Mouse (Mus musculus) kidney, embryonic 16.5 days (tissue): ENCODE measurements around the gene Hat1. TPM values are rescaled to one million over a fixed set of nuclear protein-coding genes. Genes with fewer than 3 reads are reported as not detected.

ENCODE experiments used
- ATAC-seq: fragments of 200-750 bp; cut with Nextera tagmentation; 2 replicates; pipeline ENCODE4 v1.8.0; 2017; ENCODE audit warnings: moderate TSS enrichment; ENCODE audit not compliant: low FRiP score, low TSS enrichment
- H3K27ac ChIP-seq: fragments of 300-500 bp; sonication (generic); 2 replicates; pipeline ENCODE4 v1.5.1; 2014; ENCODE audit warnings: low read length
- H3K27me3 ChIP-seq: fragments of 300-500 bp; sonication (generic); 2 replicates; pipeline ENCODE4 v1.6.1; 2014; ENCODE audit warnings: low read length, control low read depth, mixed read lengths; ENCODE audit not compliant: insufficient read depth
- H3K36me3 ChIP-seq: fragments of 300-500 bp; sonication (generic); 2 replicates; pipeline ENCODE4 v1.6.1; 2014; ENCODE audit warnings: low read length, control low read depth, mixed read lengths; ENCODE audit not compliant: insufficient read depth
- H3K4me1 ChIP-seq: fragments of 300-500 bp; sonication (generic); 2 replicates; pipeline ENCODE4 v1.6.1; 2014; ENCODE audit warnings: low read length, control low read depth, mixed read lengths; ENCODE audit not compliant: insufficient read depth
- H3K4me2 ChIP-seq: fragments of 300-500 bp; sonication (generic); replicated peaks from 2 replicates; pipeline ENCODE4 v1.6.1; 2014; ENCODE audit warnings: low read depth, low read length
- H3K4me3 ChIP-seq: fragments of 300-500 bp; sonication (generic); 2 replicates; pipeline ENCODE4 v1.5.1; 2014; ENCODE audit warnings: mild to moderate bottlenecking, low read length
- H3K9ac ChIP-seq: fragments of 300-500 bp; sonication (generic); replicated peaks from 2 replicates; pipeline ENCODE4 v1.6.1; 2014; ENCODE audit warnings: low read length
- H3K9me3 ChIP-seq: fragments of 300-500 bp; sonication (generic); 2 replicates; pipeline ENCODE4 v1.6.1; 2016; ENCODE audit warnings: low read length, control low read depth
- WGBS: fragments of 180-500 bp; shearing (Covaris S2); extraction: QIAGEN DNeasy Blood & Tissue Kit; methylation state at CpG from one replicate; pipeline ENCODE4 v1.1.7; 2014; 5-methylcytosine and 5-hydroxymethylcytosine counted together
- polyA plus RNA-seq: library from polyadenylated mRNA; unstranded; fragments of >200 nt; fragmentation: Nextera tagmentation; extraction: Ambion mirVana; gene quantifications from 2 replicates; pipeline ENCODE4 v1.2.1, GENCODE M21; 2015

The Hat1 gene
- polyA plus RNA-seq, 1 experiment from 2014 or later: 129 TPM

DNA sequence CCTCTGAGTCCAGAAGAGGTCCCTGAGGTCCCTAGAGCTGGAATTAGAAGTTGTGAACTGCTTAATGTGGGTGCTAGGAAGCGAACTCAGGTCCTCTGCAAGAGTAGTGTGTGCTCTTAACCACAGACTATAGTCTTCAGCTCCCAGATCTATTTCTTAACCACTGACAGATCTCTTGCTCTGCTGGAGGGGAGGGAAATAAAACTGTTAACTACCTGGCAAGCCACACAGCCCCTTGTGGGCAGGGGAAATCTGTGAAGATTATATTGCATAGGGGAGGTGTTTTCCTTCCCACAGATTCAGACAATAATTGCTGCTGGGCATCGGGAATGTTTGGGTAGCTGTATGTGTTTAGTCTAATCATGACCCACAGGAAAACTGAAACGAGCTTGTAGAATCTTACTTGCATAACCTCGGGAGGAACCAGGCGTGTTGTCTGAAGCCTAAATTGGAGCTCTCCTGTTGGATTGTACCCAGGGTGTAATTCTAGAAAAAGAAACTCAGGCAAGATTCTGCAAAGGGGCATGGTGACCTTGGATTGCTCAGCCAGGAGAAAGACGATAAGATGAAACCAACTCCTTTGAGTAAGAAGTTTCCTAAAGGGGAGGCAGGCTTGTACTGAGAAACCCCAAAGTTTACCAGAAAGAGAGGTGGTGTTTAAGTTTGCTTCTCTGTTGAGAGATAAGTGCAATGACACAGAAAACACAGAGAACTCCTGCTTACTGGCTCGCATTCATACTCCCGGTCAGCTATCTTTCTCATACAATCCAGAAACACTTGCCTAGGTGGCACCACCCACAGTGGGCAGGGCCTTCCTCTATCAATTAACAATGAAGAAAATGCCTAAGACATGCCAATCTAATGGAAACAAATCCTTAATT, 14.2 kb upstream of the Hat1 start:
- Histone ChIP-seq H3K27me3 (no peaks in the 10 kb centered on the region), H3K36me3 (no peaks in the 10 kb centered on the region), H3K9ac (no peak overlapping the region), H3K4me2 (no peak overlapping the region), H3K9me3 (no peaks in the 10 kb centered on the region), H3K4me1 (no peaks in the 10 kb centered on the region), H3K27ac (no peak overlapping the region; the same call in 1 of the 2 replicates), H3K4me3 (no peak overlapping the region)
- ATAC-seq: no peak
- WGBS: 49% methylated on average over 8 of the region's 8 CpGs

DNA sequence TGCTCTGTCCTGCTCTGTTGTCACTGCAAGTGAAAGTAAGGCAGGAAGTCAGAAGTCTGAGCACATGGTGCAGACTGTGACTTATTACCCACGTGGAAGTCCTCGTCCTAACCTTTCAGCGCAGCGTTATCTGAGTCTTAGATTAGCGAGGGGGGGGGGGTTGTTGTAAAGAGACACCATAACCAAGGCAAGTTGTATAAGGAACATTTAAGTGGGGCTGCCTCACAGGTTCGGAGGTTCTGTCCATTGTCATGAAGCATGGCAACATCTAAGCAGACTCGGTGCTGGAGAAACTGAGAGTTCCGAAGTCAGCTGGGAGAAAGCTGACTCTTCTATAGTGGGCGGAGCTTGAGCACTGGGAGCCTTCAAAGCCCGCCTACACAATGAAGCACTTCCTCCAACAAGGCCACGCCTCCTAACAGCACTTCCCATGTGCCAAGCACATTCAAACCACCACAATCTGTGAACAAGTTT, 12.3 kb upstream of the Hat1 start:
- Histone ChIP-seq H3K36me3 (no peaks in the 10 kb centered on the region), H3K4me1 (no peaks in the 10 kb centered on the region), H3K4me3 (no peak overlapping the region), H3K9me3 (no peaks in the 10 kb centered on the region), H3K9ac (no peak overlapping the region), H3K27me3 (no peaks in the 10 kb centered on the region), H3K4me2 (peak overlapping the region; percentile 13; the same call in 1 of the 2 replicates), H3K27ac (no peak overlapping the region)
- no peak; the same call in 1 of the 2 replicates for ATAC-seq
- 43% methylated on average over 11 of the region's 11 CpGs for WGBS

GRCm38 (mm10) chr2:71377426-71377825, 11.3 kb upstream of the Hat1 start:
- Histone ChIP-seq H3K9me3 (no peaks in the 10 kb centered on the region), H3K27me3 (no peaks in the 10 kb centered on the region), H3K4me3 (no peak overlapping the region), H3K36me3 (no peaks in the 10 kb centered on the region), H3K9ac (no peak overlapping the region), H3K4me1 (no peaks in the 10 kb centered on the region), H3K27ac (no peak overlapping the region), H3K4me2 (no peak overlapping the region)
- no peak for ATAC-seq
- WGBS: 87% methylated on average over 5 of the region's 5 CpGs

DNA sequence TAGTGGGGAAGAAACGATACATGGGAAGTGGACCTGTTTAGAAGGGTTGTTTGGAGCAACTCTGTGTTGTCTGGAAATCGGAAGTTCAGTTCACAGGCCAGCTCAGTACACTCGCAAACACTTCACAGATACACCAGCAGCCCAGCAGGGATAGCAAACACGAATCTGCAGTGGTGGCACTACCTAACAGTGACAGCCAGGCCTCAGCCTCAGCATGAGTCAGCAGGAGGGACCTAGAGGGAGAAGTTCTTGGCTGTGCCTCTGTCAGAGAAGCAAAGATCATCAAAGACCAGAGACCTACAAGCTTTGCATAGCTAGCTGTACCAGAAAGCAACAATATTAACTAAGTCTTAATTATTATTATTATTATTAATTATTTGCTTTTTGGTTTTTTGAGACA, 6.8 kb upstream of the Hat1 start:
- no peak overlapping the region for H3K4me2 ChIP-seq
- H3K27ac ChIP-seq: no peak overlapping the region
- no peak overlapping the region for H3K9ac ChIP-seq
- H3K36me3 ChIP-seq: no peaks in the 10 kb centered on the region
- no peaks in the 10 kb centered on the region for H3K9me3 ChIP-seq
- WGBS: 82% methylated on average over 4 of the region's 4 CpGs
- H3K4me1 ChIP-seq: no peaks in the 10 kb centered on the region
- ATAC-seq: no peak
- H3K4me3 ChIP-seq: no peak overlapping the region
- no peaks in the 10 kb centered on the region; the same call in 1 of the 2 replicates for H3K27me3 ChIP-seq

DNA sequence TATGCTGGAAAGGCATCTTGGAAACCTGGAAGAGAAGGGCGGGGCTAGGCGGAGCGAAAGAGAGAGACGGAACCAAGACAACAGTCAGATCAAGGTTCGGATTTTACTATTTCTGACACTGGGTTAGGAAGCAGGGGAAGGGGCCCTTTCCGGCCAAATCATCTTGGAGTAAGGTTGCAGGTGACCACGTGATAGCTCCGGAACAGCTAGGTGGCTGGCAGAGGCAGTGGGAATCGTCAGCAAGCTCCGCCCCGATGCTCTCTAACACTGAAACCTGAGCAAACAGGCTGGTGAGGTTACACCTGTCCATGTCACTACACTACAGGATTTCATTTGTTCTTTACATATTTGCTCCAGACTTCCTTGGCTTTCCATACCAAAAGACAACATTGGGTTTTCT, 4.9 kb upstream of the Hat1 start:
- Histone ChIP-seq H3K4me3 (peak overlapping the region; percentile 5; the same call in 1 of the 2 replicates), H3K4me2 (peak overlapping the region; percentile 11; the same call in 1 of the 2 replicates), H3K27me3 (no peaks in the 10 kb centered on the region; the same call in 1 of the 2 replicates), H3K36me3 (no peaks in the 10 kb centered on the region), H3K4me1 (0 out of 2 replicates have a peak, but pooled peaks cover 3% of the 10 kb centered on the region), H3K9me3 (no peaks in the 10 kb centered on the region), H3K9ac (no peak overlapping the region), H3K27ac (no peak overlapping the region)
- WGBS: 34% methylated on average over 11 of the region's 11 CpGs
- ATAC-seq: no peak

DNA sequence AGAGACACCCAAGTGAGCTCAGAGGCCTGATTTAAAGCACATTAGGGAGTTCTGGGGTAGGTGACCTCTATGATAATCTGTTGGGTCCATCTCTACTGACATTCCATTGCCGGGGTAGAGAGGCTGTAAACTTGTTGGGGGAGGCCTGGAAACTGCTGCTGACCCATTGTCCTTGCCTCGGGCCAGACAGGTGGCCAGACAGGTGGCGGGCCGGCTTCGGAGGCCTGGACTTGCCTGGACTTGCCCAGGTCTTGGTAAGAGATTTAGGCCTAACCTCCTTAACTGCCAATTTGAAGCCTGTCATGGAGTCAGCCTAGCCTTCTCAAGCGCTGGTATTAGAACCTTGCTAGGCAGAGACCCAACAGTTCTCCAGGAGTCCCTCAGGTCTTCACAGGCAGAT, 992 bp upstream of the Hat1 start:
- WGBS: 87% methylated on average over 6 of the region's 6 CpGs
- Histone ChIP-seq H3K27me3 (no peaks in the 10 kb centered on the region; the same call in 1 of the 2 replicates), H3K4me2 (no peak overlapping the region), H3K27ac (no peak overlapping the region), H3K9ac (no peak overlapping the region), H3K9me3 (no peaks in the 10 kb centered on the region), H3K36me3 (0 out of 2 replicates have a peak, but pooled peaks cover 5% of the 10 kb centered on the region), H3K4me1 (peaks cover 12% of the 10 kb centered on the region), H3K4me3 (no peak overlapping the region)
- ATAC-seq: no peak

DNA sequence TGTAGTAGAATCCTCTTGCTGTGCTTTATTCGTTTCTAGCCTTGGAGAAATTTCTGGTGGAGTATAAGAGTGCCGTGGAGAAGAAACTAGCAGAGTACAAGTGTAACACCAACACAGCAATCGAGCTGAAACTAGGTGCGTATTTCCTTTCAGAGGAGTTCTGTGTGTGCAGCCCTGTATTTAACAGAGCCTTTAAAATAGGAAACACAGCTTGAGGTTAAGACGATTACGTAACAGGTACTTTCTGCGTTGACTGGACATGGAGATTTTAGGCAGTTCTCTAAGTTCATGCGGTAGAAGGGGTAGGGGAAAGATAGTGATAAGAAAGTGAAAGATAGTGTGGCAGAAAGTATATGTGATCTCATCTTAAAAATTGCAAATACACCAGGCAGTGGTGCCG, 1.1 kb downstream of the Hat1 start:
- Histone ChIP-seq H3K27me3 (no peaks in the 10 kb centered on the region), H3K9me3 (no peaks in the 10 kb centered on the region), H3K4me2 (peak overlapping the region; percentile 73), H3K27ac (peak overlapping the region; percentile 88; the same call in 1 of the 2 replicates), H3K36me3 (0 out of 2 replicates have a peak, but pooled peaks cover 5% of the 10 kb centered on the region), H3K9ac (peak overlapping the region; percentile 91), H3K4me1 (peaks cover 12% of the 10 kb centered on the region), H3K4me3 (peak overlapping the region; percentile 89)
- WGBS: 58% methylated on average over 9 of the region's 9 CpGs
- ATAC-seq: no peak

DNA sequence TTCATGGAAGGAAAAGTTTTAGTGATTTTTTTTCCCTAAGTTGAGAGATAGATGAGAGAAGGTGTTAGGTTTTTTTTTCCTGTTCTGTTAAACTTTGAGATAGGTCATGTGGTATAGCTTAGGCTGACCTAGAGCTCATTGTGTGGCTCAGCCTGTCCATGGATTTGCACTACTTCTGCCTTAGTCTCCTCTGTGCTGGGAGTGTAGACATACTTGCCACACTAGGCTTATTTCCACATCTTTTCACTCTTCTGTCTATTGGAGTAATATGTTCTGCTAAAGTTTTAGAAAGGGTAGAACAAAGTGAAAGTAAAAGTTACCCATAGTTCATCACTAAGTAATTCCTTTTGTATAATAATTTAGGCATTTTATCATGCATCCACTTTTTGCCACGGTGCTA, 16.9 kb downstream of the Hat1 start:
- ATAC-seq: no peak
- Histone ChIP-seq H3K4me3 (no peak overlapping the region), H3K27me3 (no peaks in the 10 kb centered on the region), H3K9ac (no peak overlapping the region), H3K36me3 (peaks cover 14% of the 10 kb centered on the region), H3K9me3 (no peaks in the 10 kb centered on the region), H3K27ac (no peak overlapping the region), H3K4me2 (no peak overlapping the region), H3K4me1 (no peaks in the 10 kb centered on the region)
- 87% methylated on average over 1 of the region's 1 CpGs for WGBS

DNA sequence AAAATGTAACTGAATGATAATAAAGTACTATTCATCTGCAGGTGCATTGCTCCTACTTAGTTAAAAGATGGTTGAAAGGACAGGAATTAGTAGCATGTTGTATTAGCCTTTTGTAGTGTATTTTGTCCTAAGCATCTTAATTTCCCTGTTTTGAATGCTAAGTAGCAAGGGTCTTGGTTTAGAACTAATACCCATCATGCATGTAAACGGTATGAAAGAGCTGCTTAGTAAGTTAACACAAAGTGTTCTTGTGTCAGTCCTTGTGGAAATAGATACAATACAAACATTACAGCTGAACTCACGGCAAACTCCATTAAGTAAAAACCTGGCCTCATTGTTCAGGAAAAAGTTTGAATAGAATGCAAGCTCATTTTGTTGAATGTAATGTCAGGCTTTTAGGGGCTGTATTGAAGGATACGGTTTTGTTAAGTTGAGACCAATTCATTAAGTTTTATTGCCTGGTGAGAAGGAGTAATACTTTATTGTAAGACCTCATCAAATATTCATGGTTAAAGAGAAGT, 30.1 kb downstream of the Hat1 start:
- H3K4me3 ChIP-seq: no peak overlapping the region
- peaks cover 35% of the 10 kb centered on the region for H3K36me3 ChIP-seq
- WGBS: 56% methylated on average over 3 of the region's 3 CpGs
- H3K27me3 ChIP-seq: no peaks in the 10 kb centered on the region
- no peak overlapping the region for H3K9ac ChIP-seq
- H3K27ac ChIP-seq: no peak overlapping the region
- no peaks in the 10 kb centered on the region for H3K4me1 ChIP-seq
- no peak for ATAC-seq
- no peaks in the 10 kb centered on the region for H3K9me3 ChIP-seq
- no peak overlapping the region for H3K4me2 ChIP-seq

GRCm38 (mm10) chr2:71419408-71419807, 30.6 kb downstream of the Hat1 start:
- 95% methylated on average over 3 of the region's 3 CpGs for WGBS

More at GRCm38 (mm10) chr2:71419408-71419807, 30.6 kb downstream of the Hat1 start:
- Histone ChIP-seq H3K9ac (no peak overlapping the region), H3K36me3 (peaks cover 38% of the 10 kb centered on the region), H3K4me3 (no peak overlapping the region), H3K9me3 (no peaks in the 10 kb centered on the region), H3K4me2 (no peak overlapping the region), H3K27ac (no peak overlapping the region), H3K4me1 (no peaks in the 10 kb centered on the region), H3K27me3 (no peaks in the 10 kb centered on the region)
- ATAC-seq: no peak
